Mouse (Mus musculus): ENCODE results near the gene Dlgap4.

DNA sequence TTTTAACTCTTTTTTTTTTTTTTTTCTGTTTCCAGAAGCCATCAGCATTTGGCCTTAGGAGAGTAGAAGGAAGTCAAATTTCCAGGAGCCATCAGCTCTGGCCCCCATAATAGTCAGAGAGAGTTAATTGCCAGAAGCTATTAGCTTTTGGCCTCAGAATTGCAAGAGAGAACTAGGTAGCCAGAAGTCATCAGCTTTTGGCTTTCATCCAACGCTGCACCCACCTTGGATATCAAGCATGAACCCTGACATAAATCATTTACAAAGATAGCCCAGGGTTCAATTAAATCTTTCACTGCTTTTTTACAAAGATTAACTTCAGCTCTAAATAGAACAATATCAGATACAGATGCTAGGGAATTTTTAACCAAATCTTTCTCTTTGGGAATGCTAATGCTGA, 185.0 kb downstream of the Dlgap4 start:
- TF ChIP-seq TAL1 (conservative IDR thresholded peaks at IDR 0.05; ENCODE audit: low read depth, low read length), result no peak
- TF ChIP-seq CTCF (IDR thresholded peaks at IDR 0.05; ENCODE audit: low read depth, low read length), result no peak

All from G1E (cell line).